Mouse (Mus musculus) stomach, postnatal 0 days (tissue): Measurements from ENCODE around the gene Mad2l1bp. TPM values are rescaled to one million over a fixed set of nuclear protein-coding genes. Genes with fewer than 3 reads are reported as not detected.

Experiments used
- ATAC-seq: fragments of 200-750 bp; cut with Nextera tagmentation; 2 replicates; pipeline ENCODE4 v1.8.0; 2017; ENCODE audit not compliant: low FRiP score, low TSS enrichment
- DNase-seq: peaks from one replicate; pipeline ENCODE4 v3.0.0-alpha.2; 2016; ENCODE audit warnings: low spot score
- H3K27ac ChIP-seq: fragments of 300-500 bp; sonication (generic); replicated peaks from 2 replicates; pipeline ENCODE4 v1.5.1; 2014; ENCODE audit warnings: mild to moderate bottlenecking, control low read depth
- H3K27me3 ChIP-seq: fragments of 300-500 bp; sonication (generic); 2 replicates; pipeline ENCODE4 v1.6.1; 2014; ENCODE audit warnings: low read length; ENCODE audit not compliant: control insufficient read depth, insufficient read depth
- H3K36me3 ChIP-seq: fragments of 300-500 bp; sonication (generic); 2 replicates; pipeline ENCODE4 v1.6.1; 2014; ENCODE audit warnings: low read length, mixed read lengths; ENCODE audit not compliant: control insufficient read depth, insufficient read depth
- H3K4me1 ChIP-seq: fragments of 300-500 bp; sonication (generic); replicated peaks from 2 replicates; pipeline ENCODE4 v1.6.1; 2014; ENCODE audit warnings: antibody characterized with exemption; ENCODE audit not compliant: control insufficient read depth, insufficient read depth
- H3K4me2 ChIP-seq: fragments of 300-500 bp; sonication (generic); replicated peaks from 2 replicates; pipeline ENCODE4 v1.6.1; 2014; ENCODE audit warnings: low read depth, mild to moderate bottlenecking, control low read depth, moderate library complexity
- H3K4me3 ChIP-seq: fragments of 300-500 bp; sonication (generic); 2 replicates; pipeline ENCODE4 v1.5.1; 2014; ENCODE audit warnings: low read depth, low read length, control low read depth
- H3K9ac ChIP-seq: fragments of 300-500 bp; sonication (generic); 2 replicates; pipeline ENCODE4 v1.6.1; 2014; ENCODE audit warnings: mild to moderate bottlenecking, low read length, control low read depth, mixed read lengths
- H3K9me3 ChIP-seq: fragments of 300-500 bp; sonication (generic); 2 replicates; pipeline ENCODE4 v1.6.1; 2016; ENCODE audit warnings: low read length; ENCODE audit not compliant: control insufficient read depth
- CTCF ChIP-seq: IDR thresholded peaks from 2 replicates; pipeline ENCODE4 v1.5.1; 2016; ENCODE audit warnings: antibody characterized with exemption, low read depth, mild to moderate bottlenecking, moderate library complexity
- EP300 ChIP-seq: optimal IDR thresholded peaks from 2 replicates; pipeline ENCODE3; 2016; ENCODE audit warnings: antibody characterized with exemption
- WGBS: fragments of 180-500 bp; shearing (Covaris S2); extraction: QIAGEN DNeasy Blood & Tissue Kit; methylation state at CpG from one replicate; pipeline ENCODE4 v1.1.7; 2014; 5-methylcytosine and 5-hydroxymethylcytosine counted together
- polyA plus RNA-seq: library from polyadenylated mRNA; unstranded; fragments of >200 nt; fragmentation: Nextera tagmentation; extraction: Ambion mirVana; gene quantifications from 2 replicates; pipeline ENCODE4 v1.2.1, GENCODE M21; 2015

The Mad2l1bp gene
- polyA plus RNA-seq, 1 experiment from 2014 or later, result 35.5 TPM

GRCm38 (mm10) chr17:46123285-46123684, 30.1 kb downstream of the Mad2l1bp start:
- H3K9ac ChIP-seq, result no peak overlapping the region
- no peak overlapping the region for H3K4me3 ChIP-seq
- whole genome bisulfite sequencing, result 92% methylated on average over 4 of the region's 4 CpGs
- H3K9me3 ChIP-seq, result no peaks in the 10 kb centered on the region
- peaks cover 32% of the 10 kb centered on the region for H3K36me3 ChIP-seq
- TF ChIP-seq CTCF (no peak), EP300 (no peak)
- no peak overlapping the region for H3K4me2 ChIP-seq
- no peaks in the 10 kb centered on the region for H3K4me1 ChIP-seq
- no peaks in the 10 kb centered on the region for H3K27me3 ChIP-seq
- DNase-seq (no peak), ATAC-seq (no peak)
- H3K27ac ChIP-seq, result no peak overlapping the region

- TF ChIP-seq EP300 (no peak), CTCF (no peak)
- Histone ChIP-seq H3K4me2 (no peak overlapping the region), H3K9me3 (no peaks in the 10 kb centered on the region), H3K27ac (no peak overlapping the region), H3K4me3 (no peak overlapping the region), H3K9ac (no peak overlapping the region), H3K36me3 (peaks cover 35% of the 10 kb centered on the region), H3K4me1 (no peaks in the 10 kb centered on the region), H3K27me3 (no peaks in the 10 kb centered on the region)
- DNase-seq (no peak), ATAC-seq (no peak)
- WGBS, result 94% methylated on average over 4 of the region's 4 CpGs
These were observed 30.6 kb downstream of the Mad2l1bp start for GRCm38 (mm10) chr17:46122791-46123190.

GRCm38 (mm10) chr17:46119641-46120040, 33.7 kb downstream of the Mad2l1bp start:
- Histone ChIP-seq H3K27ac (no peak overlapping the region), H3K27me3 (no peaks in the 10 kb centered on the region), H3K36me3 (peaks cover 13% of the 10 kb centered on the region; the same call in 1 of the 2 replicates), H3K9ac (no peak overlapping the region), H3K4me1 (no peaks in the 10 kb centered on the region), H3K4me3 (no peak overlapping the region), H3K4me2 (no peak overlapping the region), H3K9me3 (no peaks in the 10 kb centered on the region)
- 87% methylated on average over 10 of the region's 10 CpGs for WGBS
- DNase-seq, result no peak
- no peak for ATAC-seq
- TF ChIP-seq EP300 (no peak), CTCF (no peak)

GRCm38 (mm10) chr17:46118423-46118850, 34.9 kb downstream of the Mad2l1bp start:
- H3K36me3 ChIP-seq, result peaks cover 11% of the 10 kb centered on the region; the same call in 1 of the 2 replicates
- no peak for ATAC-seq

GRCm38 (mm10) chr17:46117623-46118422, 35.5 kb downstream of the Mad2l1bp start:
- no peak for ATAC-seq
- Histone ChIP-seq H3K27me3 (no peaks in the 10 kb centered on the region), H3K36me3 (peaks cover 8% of the 10 kb centered on the region; the same call in 1 of the 2 replicates), H3K9me3 (no peaks in the 10 kb centered on the region), H3K4me2 (no peak overlapping the region), H3K4me1 (no peaks in the 10 kb centered on the region), H3K27ac (no peak overlapping the region), H3K4me3 (no peak overlapping the region), H3K9ac (no peak overlapping the region)
- no peak for DNase-seq
- 72% methylated on average over 13 of the region's 13 CpGs for WGBS
- TF ChIP-seq EP300 (no peak), CTCF (no peak)

More at GRCm38 (mm10) chr17:46118423-46118850, 34.9 kb downstream of the Mad2l1bp start:
- 54% methylated on average over 4 of the region's 4 CpGs for WGBS
- H3K27me3 ChIP-seq, result no peaks in the 10 kb centered on the region
- DNase-seq, result no peak
- H3K4me3 ChIP-seq, result no peak overlapping the region
- no peak overlapping the region for H3K9ac ChIP-seq
- H3K9me3 ChIP-seq, result no peaks in the 10 kb centered on the region
- H3K4me2 ChIP-seq, result no peak overlapping the region
- H3K27ac ChIP-seq, result no peak overlapping the region
- H3K4me1 ChIP-seq, result no peaks in the 10 kb centered on the region
- TF ChIP-seq EP300 (no peak), CTCF (no peak)

GRCm38 (mm10) chr17:46116881-46117280, 36.5 kb downstream of the Mad2l1bp start:
- no peak overlapping the region for H3K4me3 ChIP-seq
- DNase-seq (no peak), ATAC-seq (no peak)
- no peaks in the 10 kb centered on the region for H3K9me3 ChIP-seq
- 90% methylated on average over 3 of the region's 3 CpGs for WGBS
- no peaks in the 10 kb centered on the region for H3K4me1 ChIP-seq
- H3K4me2 ChIP-seq, result no peak overlapping the region
- no peak overlapping the region for H3K9ac ChIP-seq
- H3K36me3 ChIP-seq, result peaks cover 8% of the 10 kb centered on the region; the same call in 1 of the 2 replicates
- H3K27ac ChIP-seq, result no peak overlapping the region
- TF ChIP-seq CTCF (no peak), EP300 (no peak)
- no peaks in the 10 kb centered on the region for H3K27me3 ChIP-seq
